Mouse (Mus musculus): ENCODE measurements around the gene Myrf. TPM values are rescaled to one million over a fixed set of nuclear protein-coding genes. Genes with fewer than 3 reads are reported as not detected.

Myrf gene
- polyA plus RNA-seq, 1 experiment from 2014 or later, result 0.75 TPM

DNA sequence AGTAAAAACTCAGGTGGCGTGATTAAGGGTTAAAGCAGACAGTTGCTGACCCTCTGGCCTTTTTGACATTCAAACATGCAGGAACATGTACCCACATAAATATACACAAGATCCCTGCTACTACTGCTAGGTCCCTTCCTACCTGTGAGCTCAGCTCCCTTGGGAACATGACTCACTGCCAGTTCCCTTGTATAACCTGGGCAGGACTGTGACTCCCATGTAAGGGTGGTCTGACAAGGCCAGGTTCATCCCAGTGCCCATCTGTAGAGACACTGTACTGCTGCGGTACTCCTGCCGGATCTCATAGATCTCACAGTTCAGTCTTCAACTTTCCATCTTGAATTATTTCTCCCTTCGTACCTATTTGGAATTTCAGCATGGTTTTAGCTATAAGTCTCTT is 43.4 kb downstream of the Myrf start:
- Histone ChIP-seq H3K4me3 (replicated peaks; ENCODE audit: low read depth, low read length) (no peak overlapping the region), H3K9me3 (ENCODE audit: control insufficient read depth, low read length) (no peaks in the 10 kb centered on the region), H3K4me1 (ENCODE audit: control insufficient read depth, insufficient read depth, low read length) (no peaks in the 10 kb centered on the region), H3K27ac (replicated peaks; ENCODE audit: low read depth, low read length) (no peak overlapping the region), H3K27me3 (ENCODE audit: control insufficient read depth, insufficient read depth, low read length) (no peaks in the 10 kb centered on the region), H3K36me3 (ENCODE audit: control insufficient read depth, insufficient read depth, low read length) (peaks cover 71% of the 10 kb centered on the region), H3K9ac (replicated peaks; ENCODE audit: low read length) (no peak overlapping the region), H3K4me2 (ENCODE audit: low read length) (no peak overlapping the region)
- DNase-seq (no peak), ATAC-seq (ENCODE audit: low FRiP score, low TSS enrichment) (no peak)
- WGBS, result 92% methylated on average over 4 of the region's 4 CpGs

DNA sequence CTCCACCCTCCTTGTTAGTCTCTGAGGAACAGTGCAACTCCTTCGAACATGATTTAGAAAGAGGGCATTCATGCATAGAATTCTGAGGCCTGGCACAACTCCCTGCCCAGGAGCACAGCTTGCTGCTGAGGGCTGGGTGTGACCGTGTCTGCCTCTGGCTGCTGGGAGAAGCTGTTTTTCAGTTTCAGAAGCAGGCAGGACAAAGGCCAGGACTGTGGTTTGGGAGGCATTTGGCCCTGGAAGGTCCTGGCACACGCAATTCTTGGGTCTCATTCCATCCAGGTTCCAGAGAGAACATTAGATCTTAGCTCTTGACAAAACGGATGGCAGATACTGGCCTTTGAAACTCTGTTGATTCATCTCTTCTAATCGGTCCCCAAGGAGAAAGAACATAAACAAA is 45.3 kb downstream of the Myrf start:
- DNase-seq, result no peak
- no peaks in the 10 kb centered on the region for H3K27me3 ChIP-seq (ENCODE audit: control insufficient read depth, insufficient read depth, low read length)
- H3K4me3 ChIP-seq (replicated peaks; ENCODE audit: low read depth, low read length), result no peak overlapping the region
- H3K27ac ChIP-seq (replicated peaks; ENCODE audit: low read depth, low read length), result no peak overlapping the region
- H3K4me1 ChIP-seq (ENCODE audit: control insufficient read depth, insufficient read depth, low read length), result no peaks in the 10 kb centered on the region
- no peaks in the 10 kb centered on the region for H3K9me3 ChIP-seq (ENCODE audit: control insufficient read depth, low read length)
- H3K9ac ChIP-seq (replicated peaks; ENCODE audit: low read length), result no peak overlapping the region
- no peak overlapping the region for H3K4me2 ChIP-seq (ENCODE audit: low read length)
- 83% methylated on average over 5 of the region's 5 CpGs for WGBS
- H3K36me3 ChIP-seq (ENCODE audit: control insufficient read depth, insufficient read depth, low read length), result peaks cover 82% of the 10 kb centered on the region
- ATAC-seq (ENCODE audit: low FRiP score, low TSS enrichment), result no peak

DNA sequence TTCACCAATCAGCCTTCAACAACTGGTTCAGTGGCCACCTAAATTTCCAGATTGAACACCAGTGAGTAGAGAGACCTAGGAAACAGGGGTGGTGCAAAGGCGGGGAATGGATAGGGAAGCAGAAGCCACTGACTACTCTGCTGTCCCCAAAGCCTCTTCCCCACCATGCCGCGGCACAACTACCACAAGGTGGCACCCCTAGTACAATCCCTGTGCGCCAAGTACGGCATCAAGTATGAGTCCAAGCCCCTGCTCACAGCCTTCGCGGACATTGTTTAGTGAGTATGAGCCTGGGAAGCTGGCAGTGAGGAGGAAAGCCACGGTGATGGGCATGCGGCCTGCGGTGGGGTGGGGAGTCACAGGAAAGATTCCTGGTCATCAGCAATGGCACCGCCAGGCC is 46.2 kb downstream of the Myrf start:
- Histone ChIP-seq H3K4me2 (ENCODE audit: low read length) (no peak overlapping the region), H3K36me3 (ENCODE audit: control insufficient read depth, insufficient read depth, low read length) (peaks cover 82% of the 10 kb centered on the region), H3K9ac (replicated peaks; ENCODE audit: low read length) (no peak overlapping the region), H3K4me1 (ENCODE audit: control insufficient read depth, insufficient read depth, low read length) (no peaks in the 10 kb centered on the region), H3K27me3 (ENCODE audit: control insufficient read depth, insufficient read depth, low read length) (no peaks in the 10 kb centered on the region), H3K9me3 (ENCODE audit: control insufficient read depth, low read length) (no peaks in the 10 kb centered on the region), H3K27ac (replicated peaks; ENCODE audit: low read depth, low read length) (no peak overlapping the region), H3K4me3 (replicated peaks; ENCODE audit: low read depth, low read length) (no peak overlapping the region)
- 89% methylated on average over 11 of the region's 11 CpGs for whole genome bisulfite sequencing
- ATAC-seq (ENCODE audit: low FRiP score, low TSS enrichment), result no peak
- no peak for DNase-seq

DNA sequence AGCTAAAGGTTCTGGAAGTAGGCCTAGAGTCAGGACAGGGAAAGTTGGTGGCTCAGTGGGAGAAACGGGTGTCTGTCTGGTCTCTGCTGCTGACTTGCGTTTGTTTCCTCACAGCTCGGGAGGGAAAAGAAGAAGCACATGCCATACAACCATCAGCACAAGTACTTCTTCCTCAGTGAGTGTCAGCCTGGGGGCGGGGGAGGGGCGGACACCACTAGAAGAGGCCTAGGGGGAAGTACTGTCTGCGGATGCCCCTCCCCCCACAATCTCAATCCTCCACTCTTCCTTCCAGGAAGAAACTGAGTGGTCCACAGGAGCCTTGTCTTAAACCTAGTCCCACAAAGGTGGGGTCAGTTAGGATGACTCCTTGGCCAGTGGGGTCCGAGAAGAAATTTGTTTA is 49.2 kb downstream of the Myrf start:
- H3K4me1 ChIP-seq (ENCODE audit: control insufficient read depth, insufficient read depth, low read length), result no peaks in the 10 kb centered on the region
- no peaks in the 10 kb centered on the region for H3K9me3 ChIP-seq (ENCODE audit: control insufficient read depth, low read length)
- no peak overlapping the region for H3K9ac ChIP-seq (replicated peaks; ENCODE audit: low read length)
- no peak overlapping the region for H3K4me3 ChIP-seq (replicated peaks; ENCODE audit: low read depth, low read length)
- H3K27ac ChIP-seq (replicated peaks; ENCODE audit: low read depth, low read length), result no peak overlapping the region
- WGBS, result 84% methylated on average over 7 of the region's 7 CpGs
- H3K36me3 ChIP-seq (ENCODE audit: control insufficient read depth, insufficient read depth, low read length), result peaks cover 99% of the 10 kb centered on the region
- no peak for DNase-seq
- H3K4me2 ChIP-seq (ENCODE audit: low read length), result no peak overlapping the region
- ATAC-seq (ENCODE audit: low FRiP score, low TSS enrichment), result no peak
- H3K27me3 ChIP-seq (ENCODE audit: control insufficient read depth, insufficient read depth, low read length), result no peaks in the 10 kb centered on the region

DNA sequence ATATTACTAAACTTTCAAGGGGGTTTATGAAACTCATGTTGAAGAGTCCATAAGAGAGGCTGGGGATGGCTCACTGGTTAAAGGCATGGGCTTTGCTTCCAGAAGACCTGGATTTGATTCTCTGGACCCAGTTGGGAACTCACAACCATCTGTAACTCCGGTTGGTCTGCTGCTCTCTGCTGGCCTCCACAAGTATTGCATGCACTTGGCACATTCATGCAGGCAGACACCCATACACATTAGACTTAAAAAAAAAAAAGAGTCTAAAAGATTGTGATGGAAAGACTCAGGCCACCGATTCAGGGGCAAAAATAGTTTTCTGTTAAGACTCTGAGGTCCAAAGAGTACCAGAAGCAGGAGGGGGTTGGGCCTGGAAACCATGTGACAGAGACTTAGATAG is 49.8 kb downstream of the Myrf start:
- no peak; the same call in 1 of the 2 replicates for ATAC-seq (ENCODE audit: low FRiP score, low TSS enrichment)
- Histone ChIP-seq H3K4me3 (replicated peaks; ENCODE audit: low read depth, low read length) (no peak overlapping the region), H3K9me3 (ENCODE audit: control insufficient read depth, low read length) (no peaks in the 10 kb centered on the region), H3K27ac (replicated peaks; ENCODE audit: low read depth, low read length) (no peak overlapping the region), H3K4me1 (ENCODE audit: control insufficient read depth, insufficient read depth, low read length) (peaks cover 3% of the 10 kb centered on the region; the same call in 1 of the 2 replicates), H3K4me2 (ENCODE audit: low read length) (no peak overlapping the region), H3K27me3 (ENCODE audit: control insufficient read depth, insufficient read depth, low read length) (no peaks in the 10 kb centered on the region), H3K9ac (replicated peaks; ENCODE audit: low read length) (no peak overlapping the region), H3K36me3 (ENCODE audit: control insufficient read depth, insufficient read depth, low read length) (peaks cover 99% of the 10 kb centered on the region)
- WGBS, result 49% methylated on average over 2 of the region's 2 CpGs
- DNase-seq, result peak; percentile 83

DNA sequence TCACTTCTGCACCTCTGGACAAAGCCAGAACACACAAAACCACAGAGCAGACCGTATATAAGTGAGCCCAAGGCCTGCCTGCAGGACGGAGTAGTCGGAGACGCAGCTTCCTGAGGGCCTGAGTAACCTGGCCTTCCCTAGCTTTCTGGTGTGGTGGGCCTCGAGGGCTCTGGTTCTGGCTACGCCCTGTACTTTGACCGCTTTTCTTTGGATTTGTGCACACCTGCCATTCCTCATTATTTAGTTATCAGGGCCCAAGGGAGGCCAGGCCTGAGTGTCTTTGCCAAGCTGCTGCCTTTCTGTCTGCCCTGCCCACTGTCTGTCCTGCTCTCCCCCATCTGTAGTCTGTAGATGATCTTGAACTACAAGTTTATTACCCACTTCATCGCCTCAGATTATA is 50.6 kb downstream of the Myrf start:
- Histone ChIP-seq H3K27ac (replicated peaks; ENCODE audit: low read depth, low read length) (no peak overlapping the region), H3K4me3 (replicated peaks; ENCODE audit: low read depth, low read length) (no peak overlapping the region), H3K4me2 (ENCODE audit: low read length) (no peak overlapping the region), H3K4me1 (ENCODE audit: control insufficient read depth, insufficient read depth, low read length) (peaks cover 8% of the 10 kb centered on the region; the same call in 1 of the 2 replicates), H3K9ac (replicated peaks; ENCODE audit: low read length) (no peak overlapping the region), H3K36me3 (ENCODE audit: control insufficient read depth, insufficient read depth, low read length) (peaks cover 99% of the 10 kb centered on the region), H3K27me3 (ENCODE audit: control insufficient read depth, insufficient read depth, low read length) (no peaks in the 10 kb centered on the region), H3K9me3 (ENCODE audit: control insufficient read depth, low read length) (no peaks in the 10 kb centered on the region)
- ATAC-seq (ENCODE audit: low FRiP score, low TSS enrichment) (no peak), DNase-seq (no peak)
- WGBS, result 94% methylated on average over 8 of the region's 8 CpGs

DNA sequence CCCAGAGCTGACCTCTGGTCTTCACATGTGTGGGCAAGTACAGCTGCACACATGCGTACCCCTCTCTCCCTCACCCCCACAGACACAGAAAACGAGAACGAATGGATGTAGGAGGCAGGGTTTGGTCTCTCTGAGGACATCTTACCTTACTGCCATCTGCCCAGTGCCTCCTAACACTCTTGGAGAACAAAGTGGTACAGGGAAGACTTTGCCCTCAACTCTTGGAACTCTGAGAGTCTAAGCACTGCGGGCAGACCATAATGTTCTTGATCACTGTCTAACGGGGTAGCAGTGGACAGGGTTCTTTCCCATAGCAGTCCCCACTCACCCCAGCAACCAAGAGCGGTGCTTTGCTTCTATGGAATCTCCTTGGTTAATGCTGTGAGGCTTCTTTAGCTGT is 51.5 kb downstream of the Myrf start:
- 97% methylated on average over 6 of the region's 6 CpGs for WGBS

DNA sequence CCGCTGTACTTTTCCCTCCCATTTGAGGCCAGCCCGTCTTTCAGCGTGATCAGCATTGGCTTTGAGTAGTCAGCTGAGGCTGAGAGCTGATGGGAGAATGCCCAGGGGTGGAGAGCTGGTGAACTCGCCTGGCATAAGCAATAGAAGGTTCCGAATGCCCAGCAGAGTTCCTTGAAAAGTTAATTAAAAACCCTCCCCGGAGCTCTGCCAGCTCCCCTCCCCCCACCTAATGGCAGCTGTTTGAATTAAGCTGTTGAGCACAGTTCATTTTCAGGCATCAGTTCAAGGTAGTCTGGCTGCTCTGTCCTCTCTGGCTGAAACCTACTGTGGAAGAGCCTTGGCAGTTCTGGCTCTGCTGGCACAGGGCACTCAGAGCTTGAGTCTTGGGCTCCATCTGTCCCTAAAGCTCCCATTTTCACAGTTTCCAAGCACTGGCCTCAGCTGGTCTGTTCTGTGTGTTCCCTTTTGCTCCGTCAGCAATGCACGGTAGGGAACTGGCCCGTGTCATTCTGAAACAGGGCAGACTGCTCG is 52.2 kb downstream of the Myrf start:
- 70% methylated on average over 10 of the region's 10 CpGs for WGBS

More for the DNA sequence above, 51.5 kb downstream of the Myrf start:
- no peak for DNase-seq
- ATAC-seq (ENCODE audit: low FRiP score, low TSS enrichment), result no peak
- H3K27me3 ChIP-seq (ENCODE audit: control insufficient read depth, insufficient read depth, low read length), result no peaks in the 10 kb centered on the region
- H3K9me3 ChIP-seq (ENCODE audit: control insufficient read depth, low read length), result no peaks in the 10 kb centered on the region
- peaks cover 16% of the 10 kb centered on the region for H3K4me1 ChIP-seq (ENCODE audit: control insufficient read depth, insufficient read depth, low read length)
- H3K27ac ChIP-seq (replicated peaks; ENCODE audit: low read depth, low read length), result no peak overlapping the region
- no peak overlapping the region for H3K4me2 ChIP-seq (ENCODE audit: low read length)
- H3K4me3 ChIP-seq (replicated peaks; ENCODE audit: low read depth, low read length), result no peak overlapping the region
- no peak overlapping the region for H3K9ac ChIP-seq (replicated peaks; ENCODE audit: low read length)
- H3K36me3 ChIP-seq (ENCODE audit: control insufficient read depth, insufficient read depth, low read length), result peaks cover 90% of the 10 kb centered on the region

DNA sequence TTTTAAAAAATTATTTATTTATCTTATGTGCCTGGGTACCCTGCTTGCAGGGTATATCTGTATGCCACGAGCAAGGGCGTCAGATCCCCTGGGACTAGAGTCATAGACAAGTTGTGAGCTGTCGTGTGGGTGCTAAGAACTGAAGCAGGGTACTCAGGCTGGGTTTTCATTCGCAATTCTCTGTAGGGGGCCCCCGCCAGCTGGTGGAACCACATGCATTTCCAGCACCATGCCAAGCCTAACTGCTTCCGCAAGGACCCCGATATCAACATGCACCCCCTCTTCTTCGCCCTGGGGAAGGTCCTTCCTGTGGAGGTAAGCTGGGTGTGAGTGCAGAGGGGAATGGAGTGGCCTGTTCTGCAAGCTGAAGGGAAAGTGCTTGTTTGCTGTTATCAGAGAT is 54.0 kb downstream of the Myrf start:
- no peak overlapping the region for H3K27ac ChIP-seq (replicated peaks; ENCODE audit: low read depth, low read length)
- peaks cover 16% of the 10 kb centered on the region for H3K4me1 ChIP-seq (ENCODE audit: control insufficient read depth, insufficient read depth, low read length)
- no peak overlapping the region for H3K4me3 ChIP-seq (replicated peaks; ENCODE audit: low read depth, low read length)
- no peak overlapping the region for H3K4me2 ChIP-seq (ENCODE audit: low read length)
- ATAC-seq (ENCODE audit: low FRiP score, low TSS enrichment) (no peak), DNase-seq (no peak)
- peaks cover 66% of the 10 kb centered on the region for H3K36me3 ChIP-seq (ENCODE audit: control insufficient read depth, insufficient read depth, low read length)
- no peak overlapping the region for H3K9ac ChIP-seq (replicated peaks; ENCODE audit: low read length)
- no peaks in the 10 kb centered on the region for H3K9me3 ChIP-seq (ENCODE audit: control insufficient read depth, low read length)
- 97% methylated on average over 8 of the region's 8 CpGs for WGBS
- no peaks in the 10 kb centered on the region for H3K27me3 ChIP-seq (ENCODE audit: control insufficient read depth, insufficient read depth, low read length)

More for the DNA sequence above, 52.2 kb downstream of the Myrf start:
- no peak overlapping the region for H3K27ac ChIP-seq (replicated peaks; ENCODE audit: low read depth, low read length)
- H3K4me2 ChIP-seq (ENCODE audit: low read length), result no peak overlapping the region
- peak; percentile 59 for DNase-seq
- ATAC-seq (ENCODE audit: low FRiP score, low TSS enrichment), result no peak
- peaks cover 84% of the 10 kb centered on the region for H3K36me3 ChIP-seq (ENCODE audit: control insufficient read depth, insufficient read depth, low read length)
- no peak overlapping the region for H3K4me3 ChIP-seq (replicated peaks; ENCODE audit: low read depth, low read length)
- H3K27me3 ChIP-seq (ENCODE audit: control insufficient read depth, insufficient read depth, low read length), result no peaks in the 10 kb centered on the region
- H3K4me1 ChIP-seq (ENCODE audit: control insufficient read depth, insufficient read depth, low read length), result peaks cover 16% of the 10 kb centered on the region
- no peaks in the 10 kb centered on the region for H3K9me3 ChIP-seq (ENCODE audit: control insufficient read depth, low read length)
- H3K9ac ChIP-seq (replicated peaks; ENCODE audit: low read length), result no peak overlapping the region
